Mouse (Mus musculus) mouse embryonic stem cell (cell line): Measurements from ENCODE around the gene Larp6.

Experiments
- in situ Hi-C, 2 experiments: fragments of 300-500 bp; cut with MboI; formaldehyde crosslinking; loops; 1 replicate in 1 of 2; 3 replicates in 1 of 2; pipeline ENCODE4 v1.14.3; 2019 to 2020; ENCODE audit warnings: low sequenced_read_pairs in 2 of 2, low pct_unique_long_range_greater_than_20kb in 1 of 2, mixed read lengths in 1 of 2; ENCODE audit not compliant: unreplicated experiment in 1 of 2

Gene Larp6

DNA sequence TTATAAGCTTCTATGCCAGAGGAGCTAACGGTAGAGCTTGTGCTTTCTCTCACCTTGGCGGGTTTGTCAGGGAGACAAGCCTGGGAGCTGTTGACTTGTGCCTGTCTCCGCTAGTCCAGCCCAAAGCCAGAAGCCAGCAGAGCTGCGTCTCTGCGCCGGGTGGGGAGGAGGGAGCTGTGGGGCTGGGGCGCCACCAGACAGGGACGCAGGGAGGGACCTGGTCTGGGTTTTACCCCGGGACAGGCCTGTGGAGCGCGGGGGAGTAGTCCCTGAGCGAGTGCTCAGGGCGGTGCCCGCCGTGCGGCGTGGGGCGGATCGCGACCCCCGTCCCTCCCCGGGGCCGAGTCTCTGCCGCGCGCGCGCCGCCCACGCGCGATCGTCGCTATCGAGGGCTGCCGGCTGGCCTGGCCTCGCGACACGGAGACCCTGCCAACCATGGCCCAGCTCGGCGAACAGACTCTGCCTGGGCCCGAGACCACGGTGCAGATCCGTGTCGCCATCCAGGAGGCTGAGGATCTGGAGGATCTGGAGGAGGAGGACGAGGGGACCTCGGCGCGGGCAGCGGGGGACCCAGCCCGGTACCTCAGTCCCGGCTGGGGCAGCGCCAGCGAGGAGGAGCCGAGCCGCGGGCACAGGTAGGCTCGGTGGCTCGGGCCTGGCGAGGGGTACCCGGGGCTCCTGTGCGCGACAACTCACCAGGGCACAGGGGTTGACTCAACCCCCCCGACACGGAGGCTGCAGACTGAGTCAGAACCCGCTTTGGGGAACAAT, at the start of gene Larp6:
Gene Larp6 (plus strand): TSS at position 219 of the 771 bp plus-strand sequence.
- in situ Hi-C loops, result loop anchor here in 1 of 2 experiments (10.0 kb wide), 1 partner anchor 142 kb away; no protein-coding TSS in a partner anchor

DNA sequence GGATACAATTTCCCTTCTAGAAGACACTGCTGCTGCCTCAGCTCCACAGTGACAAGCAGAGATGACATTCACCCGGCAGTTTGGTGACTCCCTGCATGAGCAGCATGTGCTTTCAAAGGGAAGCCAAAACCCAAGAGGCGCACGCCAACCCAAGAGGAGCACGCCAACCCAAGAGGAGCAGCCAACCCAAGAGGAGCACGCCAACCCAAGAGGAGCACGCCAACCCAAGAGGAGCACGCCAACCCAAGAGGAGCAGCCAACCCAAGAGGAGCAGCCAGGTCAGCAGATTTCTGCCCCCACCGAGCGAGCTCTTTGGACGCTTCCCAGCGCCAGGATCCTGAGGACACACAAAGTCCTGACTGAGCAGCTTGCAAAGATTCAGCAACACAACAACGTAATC, 48.4 kb upstream of the Larp6 start:
- in situ Hi-C loops, result no loop called here

DNA sequence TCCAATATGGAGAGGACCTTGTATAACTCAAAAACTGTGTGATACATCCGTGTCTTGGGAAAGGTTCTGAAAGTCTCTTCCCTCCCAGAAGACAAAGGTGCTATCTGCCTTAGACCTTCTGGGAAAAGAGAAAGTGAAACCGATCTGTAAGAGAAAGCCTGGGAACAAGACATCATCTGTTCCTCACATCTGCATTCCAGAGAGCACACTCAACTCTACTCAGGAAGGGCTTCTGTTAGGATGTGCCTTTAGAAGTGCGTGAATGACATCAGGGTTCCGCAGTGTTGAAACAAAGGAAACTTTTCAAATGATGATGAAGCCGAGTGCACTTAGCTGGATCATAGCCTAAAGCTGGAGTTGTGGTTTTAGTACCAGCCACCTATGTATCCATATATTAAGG, 47.9 kb upstream of the Larp6 start:
- in situ Hi-C loops, result no loop called here

DNA sequence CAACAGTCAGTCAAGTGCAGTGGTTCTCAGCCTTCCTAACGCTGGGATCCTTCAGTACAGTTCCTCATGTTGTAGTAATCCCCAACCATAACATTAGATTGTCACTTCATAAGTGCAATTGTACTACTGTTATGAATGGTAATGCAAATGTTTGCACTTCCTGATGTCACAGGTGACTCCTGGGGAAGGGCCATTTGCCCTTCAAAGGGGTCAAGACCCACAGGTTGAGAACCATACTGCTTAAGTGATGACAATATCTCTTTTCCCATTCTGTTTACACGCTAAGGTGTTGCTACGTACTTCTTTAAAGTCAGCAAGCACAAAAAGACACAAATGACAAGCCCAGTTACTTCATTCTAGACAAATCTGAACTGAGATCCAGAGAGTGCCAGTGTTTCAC, 47.3 kb upstream of the Larp6 start:
- in situ Hi-C loops, result no loop called here

DNA sequence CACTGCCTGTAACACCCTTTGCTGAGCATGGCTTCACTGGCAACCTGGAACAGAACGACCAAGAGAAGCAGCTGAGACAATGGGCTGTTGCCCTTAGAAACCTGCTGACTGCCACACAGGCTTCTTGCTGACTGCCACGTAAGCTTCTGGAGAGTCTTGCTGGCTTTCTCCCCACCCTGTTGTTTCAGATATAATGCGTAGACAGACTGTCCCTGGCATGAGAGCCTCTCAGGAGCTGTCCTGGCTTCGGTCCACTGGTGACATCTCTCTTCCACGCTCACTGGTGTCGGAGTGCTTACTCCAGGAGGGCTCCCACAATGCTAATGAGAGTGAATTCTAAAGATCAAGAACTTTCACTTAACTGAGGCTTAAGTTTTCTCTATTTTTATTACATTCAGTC, 43.9 kb upstream of the Larp6 start:
- in situ Hi-C loops, result no loop called here

DNA sequence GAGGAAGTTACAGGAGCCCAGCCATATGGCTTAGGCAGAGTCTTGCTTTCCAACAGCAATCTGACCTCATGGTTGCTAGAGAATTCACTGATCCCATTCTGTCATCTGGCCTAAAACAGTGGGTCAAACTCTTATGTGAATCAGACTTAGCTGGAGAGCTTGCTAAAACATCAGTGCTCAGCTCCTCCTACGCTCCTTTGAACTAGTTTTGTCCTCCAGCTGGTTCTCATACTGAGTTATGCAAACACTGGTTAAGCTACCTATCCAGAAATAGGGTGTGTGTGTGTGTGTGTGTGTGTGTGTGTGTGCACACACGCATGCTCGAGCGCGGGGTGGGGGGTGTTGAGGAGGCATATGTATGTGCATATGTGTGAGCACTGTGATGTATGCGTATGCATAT, 40.2 kb upstream of the Larp6 start:
- in situ Hi-C loops, result no loop called here

DNA sequence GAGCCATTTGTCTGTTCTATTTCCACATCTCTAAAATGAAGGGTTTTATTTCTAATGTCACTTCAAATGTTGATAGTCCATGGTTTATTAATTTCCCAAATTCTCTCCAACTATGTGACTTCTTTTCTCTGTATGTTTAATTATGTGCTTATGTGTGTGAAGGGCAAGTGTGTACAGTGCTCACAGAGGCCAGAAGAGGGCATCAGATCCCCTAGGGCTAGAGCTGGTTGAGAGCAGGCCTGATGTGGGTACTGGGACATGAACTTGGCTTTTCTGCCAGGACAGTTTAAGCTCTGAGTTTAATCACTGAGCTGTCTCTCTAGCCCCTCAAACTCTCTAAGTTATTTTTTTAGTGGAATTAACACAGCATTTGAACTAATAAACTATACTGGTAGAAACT, 38.0 kb upstream of the Larp6 start:
- in situ Hi-C loops, result no loop called here

DNA sequence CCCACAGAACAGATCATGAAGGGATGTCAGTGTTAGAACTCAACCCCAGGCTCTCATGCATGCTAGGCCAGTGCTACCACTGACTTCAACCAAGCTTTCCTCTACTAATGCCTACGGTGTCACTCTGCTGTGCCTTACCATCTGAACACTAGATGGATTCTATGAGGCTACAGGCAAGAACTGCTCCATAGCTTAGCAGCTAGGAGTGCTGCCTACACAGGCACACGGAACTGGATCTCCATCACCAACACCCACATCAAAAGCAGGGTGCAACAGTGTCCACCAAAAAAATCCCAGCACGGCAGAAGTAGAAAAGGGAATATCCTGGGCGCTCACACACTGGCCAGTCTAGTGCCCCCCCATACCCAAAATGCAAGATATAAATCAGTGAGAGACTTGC, 36.4 kb upstream of the Larp6 start:
- in situ Hi-C loops, result no loop called here

DNA sequence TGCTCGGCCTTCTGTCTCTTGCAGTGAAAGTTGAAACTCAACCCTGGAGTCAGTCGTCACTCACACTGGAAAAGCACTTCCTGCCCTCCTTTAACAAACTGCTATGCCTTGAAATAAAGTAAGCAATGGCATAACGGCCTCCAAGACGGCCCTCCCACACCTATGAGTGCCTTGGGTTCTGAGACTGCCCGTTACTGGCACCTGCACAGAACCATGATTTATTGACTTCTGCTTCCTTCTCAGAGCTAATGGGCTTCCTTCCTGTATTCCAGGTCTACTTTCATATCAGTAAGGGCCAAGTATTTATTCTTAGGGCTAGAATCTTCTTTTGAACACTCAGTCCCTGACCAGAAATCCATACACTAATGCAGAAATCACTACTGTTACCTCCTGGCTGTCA, 33.9 kb upstream of the Larp6 start:
- in situ Hi-C loops, result no loop called here

DNA sequence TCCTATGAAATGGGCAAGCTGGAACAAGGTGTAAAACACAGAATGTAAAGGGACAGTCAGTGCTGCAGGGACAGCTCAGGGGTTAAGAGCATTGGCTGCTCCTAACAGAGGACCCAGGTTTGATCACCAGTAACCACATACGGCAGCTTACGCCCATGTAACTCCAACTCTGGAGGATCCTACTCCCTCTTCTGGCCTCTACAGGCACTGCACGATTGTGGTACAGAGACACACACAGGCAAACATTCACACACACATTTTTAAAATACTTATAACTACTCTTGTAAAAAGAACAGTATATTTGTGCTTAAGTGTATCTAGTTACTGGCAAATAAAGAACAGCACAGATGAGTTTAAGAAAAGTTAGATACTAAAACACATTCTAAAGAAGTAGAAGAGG, 31.8 kb upstream of the Larp6 start:
- in situ Hi-C loops, result no loop called here

DNA sequence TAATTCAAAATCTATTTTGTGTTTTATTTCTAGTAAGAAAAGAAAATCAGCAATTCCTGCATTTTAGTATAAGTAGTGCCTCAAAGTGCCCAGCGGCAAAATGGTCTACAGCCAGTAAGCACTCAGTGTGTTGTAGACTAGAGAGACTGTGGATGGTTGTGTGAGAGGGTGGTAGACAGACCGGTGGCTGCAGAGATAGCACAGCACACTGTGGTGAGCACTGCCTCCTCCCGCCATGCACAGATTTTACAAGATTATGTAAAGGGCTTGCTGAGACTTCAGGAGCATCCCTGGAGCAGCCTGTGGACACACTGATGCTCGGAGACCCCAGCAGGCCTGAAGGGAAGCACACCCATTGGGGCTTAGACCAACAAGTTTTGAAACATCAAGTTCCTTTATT, 30.0 kb upstream of the Larp6 start:
- in situ Hi-C loops, result no loop called here

DNA sequence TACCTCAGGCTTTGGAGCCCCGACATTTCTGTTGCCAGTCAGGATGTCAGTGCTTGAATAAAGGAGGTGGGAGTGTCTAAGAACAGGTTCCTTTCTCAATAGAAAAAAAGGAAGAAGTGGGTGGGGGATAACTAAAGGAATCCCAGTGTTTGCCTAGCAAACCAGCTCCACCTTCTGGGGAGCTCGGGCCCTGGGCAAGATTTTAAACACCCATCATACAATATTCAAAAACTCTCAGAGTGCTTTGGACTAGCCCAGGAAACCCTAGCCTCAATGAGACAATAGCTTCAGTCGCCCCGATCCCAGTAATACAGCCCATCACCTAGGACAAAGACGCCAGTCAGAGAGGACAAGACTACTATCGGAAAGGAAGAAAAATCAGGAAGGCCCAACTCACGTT, 25.4 kb upstream of the Larp6 start:
- in situ Hi-C loops, result no loop called here

DNA sequence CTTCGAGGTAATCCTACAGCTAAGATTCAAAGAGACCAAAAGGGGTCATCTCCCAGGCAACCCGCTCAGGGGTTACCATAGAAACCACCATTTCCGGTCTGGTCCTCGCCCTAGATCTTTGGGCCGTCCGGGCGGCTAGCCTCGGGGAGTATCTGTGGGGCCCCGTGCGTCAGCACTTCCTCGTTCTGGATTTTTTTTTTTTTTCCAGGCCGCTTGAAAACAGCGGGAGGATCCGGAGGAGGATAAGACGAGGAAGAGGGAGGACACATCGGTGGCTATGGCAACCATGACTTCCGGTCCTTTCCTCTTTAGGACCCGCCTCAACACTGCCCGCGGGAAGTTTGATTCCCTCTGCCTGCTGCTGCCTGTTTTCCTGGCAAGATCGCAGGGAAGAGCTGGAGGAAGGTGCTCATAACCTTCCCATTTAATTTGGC, 24.9 kb upstream of the Larp6 start, which contains the start of gene Lrrc49:
Gene Lrrc49 (minus strand): TSS at position 268 of the 434 bp plus-strand sequence.
- in situ Hi-C loops, result no loop called here

DNA sequence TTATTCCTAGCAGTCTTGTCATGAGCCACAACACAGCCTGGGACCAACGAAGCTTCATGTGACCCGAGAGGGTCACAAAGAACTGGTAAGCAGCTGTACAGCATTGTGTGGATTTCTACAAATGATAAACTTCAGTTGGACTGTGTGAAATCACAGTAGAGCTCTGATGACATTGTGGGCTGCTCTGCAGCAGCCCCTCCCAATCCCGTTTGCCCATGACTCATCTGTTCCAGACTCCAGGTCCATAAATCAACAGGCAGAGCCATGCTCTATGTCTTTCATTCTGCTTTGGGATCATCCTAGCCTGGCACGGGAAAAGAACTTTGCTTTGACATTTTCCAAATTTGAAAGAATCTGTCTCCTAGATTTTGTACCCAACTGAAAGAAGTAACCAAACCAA, 20.2 kb upstream of the Larp6 start:
- in situ Hi-C loops, result no loop called here

DNA sequence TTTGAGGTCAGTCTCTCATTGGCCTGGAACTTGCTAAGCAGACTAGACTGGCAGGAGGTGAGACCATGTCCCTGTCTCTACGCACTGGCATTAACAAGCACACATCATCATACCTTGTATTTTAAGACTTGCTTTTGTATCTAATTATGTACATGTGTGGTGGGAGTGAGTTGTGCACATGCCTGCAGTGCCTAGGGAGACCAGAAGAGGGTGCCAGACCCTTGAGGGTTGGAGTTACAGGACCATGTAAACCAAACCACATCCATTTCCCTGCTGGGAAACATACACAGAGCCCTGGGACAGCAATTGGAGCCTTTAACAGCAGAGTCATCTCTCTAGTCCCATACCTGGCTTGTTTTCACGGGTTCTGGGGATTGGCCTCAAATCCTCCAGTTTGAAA, 18.8 kb upstream of the Larp6 start:
- in situ Hi-C loops, result no loop called here

DNA sequence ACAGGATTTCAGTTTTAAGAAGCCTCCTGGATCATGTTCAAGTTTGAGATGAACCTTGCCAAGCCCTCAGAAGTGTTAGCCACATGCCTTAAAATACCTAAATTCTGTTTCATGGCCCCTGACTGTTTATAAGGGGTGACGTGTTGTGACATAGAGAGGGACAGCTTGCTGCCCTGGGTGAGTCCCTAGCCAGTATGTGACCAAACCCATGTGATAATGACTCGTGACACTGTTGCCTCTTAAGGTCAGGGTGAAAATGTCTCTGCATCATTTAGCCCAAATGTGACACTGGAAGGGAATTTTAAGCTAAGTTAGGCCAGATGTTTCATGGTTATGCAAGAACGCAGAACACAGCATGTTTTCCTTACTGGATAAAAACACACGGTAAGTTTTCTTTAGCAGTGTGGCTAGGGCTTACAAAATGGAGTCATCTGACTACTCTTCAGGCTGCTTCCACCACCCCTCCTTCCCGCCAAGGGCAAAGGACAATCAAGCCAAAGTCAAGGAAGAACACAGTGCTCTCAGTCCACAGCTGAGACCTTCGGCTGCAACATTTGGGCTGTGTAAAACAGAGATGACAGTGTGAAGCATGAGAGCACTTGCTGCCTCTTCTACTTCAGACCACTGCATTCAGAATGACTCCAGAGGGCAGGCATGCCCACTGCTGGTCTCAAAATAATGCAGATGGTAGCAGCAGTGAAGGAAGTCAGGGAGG, 16.4 kb upstream of the Larp6 start:
- in situ Hi-C loops, result no loop called here

DNA sequence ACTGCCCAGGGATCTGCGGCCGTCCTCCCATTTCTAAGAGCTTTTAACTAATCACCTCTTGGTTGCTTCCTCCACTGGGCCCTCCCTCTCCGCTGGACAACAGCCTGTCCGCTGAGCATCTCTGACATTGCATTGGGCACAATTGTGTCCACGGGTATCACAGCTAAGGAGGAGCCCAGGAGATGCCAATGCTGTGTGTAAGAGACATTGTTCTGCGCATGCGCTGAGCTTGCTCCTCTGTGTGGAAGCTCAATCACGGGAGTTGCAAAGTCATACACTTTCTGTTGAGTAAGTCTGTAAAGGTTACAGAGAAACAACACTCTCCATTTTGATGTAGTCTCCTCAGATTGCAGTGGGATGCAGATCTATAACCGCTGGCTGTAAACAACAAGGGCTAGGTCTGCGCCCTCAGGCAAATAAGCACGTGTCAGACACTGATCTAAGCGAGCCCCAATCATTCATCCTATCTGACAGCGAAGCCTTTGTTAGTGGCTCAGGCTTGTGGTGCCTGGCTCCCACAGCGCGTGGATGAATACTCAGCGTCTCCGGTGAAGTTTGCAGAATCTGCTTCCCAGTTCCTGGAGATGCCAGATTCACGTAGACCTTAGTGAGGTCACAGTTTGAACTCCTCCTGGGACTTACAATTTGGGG, 13.1 kb upstream of the Larp6 start:
- in situ Hi-C loops, result no loop called here

DNA sequence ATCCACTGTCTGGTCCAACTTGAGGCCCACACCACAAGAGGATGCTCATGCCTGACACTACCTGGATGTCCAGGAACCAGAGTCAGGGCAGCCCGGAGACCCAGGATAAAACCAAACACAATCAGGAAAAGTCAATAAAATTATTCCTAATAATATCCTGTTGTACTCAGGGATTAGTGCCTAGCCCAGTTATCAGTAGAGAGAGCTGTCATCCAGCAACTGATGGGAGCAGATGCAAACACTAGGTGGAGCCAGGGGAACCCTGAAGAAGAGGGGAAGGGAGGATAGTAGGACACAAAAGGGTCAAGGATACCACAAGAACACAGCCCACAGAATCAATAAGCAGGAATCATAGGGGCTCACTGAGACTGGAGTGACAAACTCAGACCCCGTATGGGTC, 5.2 kb upstream of the Larp6 start:
- in situ Hi-C loops, result no loop called here

DNA sequence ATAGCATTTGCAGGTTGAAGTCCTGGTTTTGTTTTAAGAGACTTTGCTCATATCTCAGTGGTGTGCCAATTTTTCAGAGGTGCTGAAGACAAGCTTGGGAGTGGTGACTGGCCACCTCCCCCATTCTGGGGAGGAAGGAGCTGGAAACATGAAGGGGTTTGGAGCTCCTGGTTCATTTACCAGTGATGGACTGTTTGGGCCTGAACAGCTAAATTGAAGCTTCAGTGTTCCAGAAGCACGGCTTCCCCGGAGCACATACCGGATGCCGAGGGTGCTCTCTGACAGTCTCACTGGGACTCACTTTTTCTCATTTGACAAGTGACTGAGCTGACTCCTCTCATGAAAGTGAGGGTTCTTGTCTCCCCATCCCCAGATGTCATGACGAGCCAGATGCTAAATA, 4.2 kb upstream of the Larp6 start:
- in situ Hi-C loops, result no loop called here
